Mouse (Mus musculus): Measurements from ENCODE around the gene Mdm2.

GRCm38 (mm10) chr10:117717583-117717982, 7.0 kb upstream of the Mdm2 start:
- TF ChIP-seq EP300 (IDR thresholded peaks at IDR 0.05; ENCODE audit: low read depth) = no peak
- no peak for TF ChIP-seq CTCF (IDR thresholded peaks at IDR 0.05; ENCODE audit: low read depth)
